Mouse (Mus musculus): ENCODE measurements around the gene Rint1. TPM values are rescaled to one million over a fixed set of nuclear protein-coding genes. Genes with fewer than 3 reads are reported as not detected.

Gene Rint1
- polyA plus RNA-seq (2012; rRNA removed), result 13.3 and 14.0 TPM in 2 replicates

DNA sequence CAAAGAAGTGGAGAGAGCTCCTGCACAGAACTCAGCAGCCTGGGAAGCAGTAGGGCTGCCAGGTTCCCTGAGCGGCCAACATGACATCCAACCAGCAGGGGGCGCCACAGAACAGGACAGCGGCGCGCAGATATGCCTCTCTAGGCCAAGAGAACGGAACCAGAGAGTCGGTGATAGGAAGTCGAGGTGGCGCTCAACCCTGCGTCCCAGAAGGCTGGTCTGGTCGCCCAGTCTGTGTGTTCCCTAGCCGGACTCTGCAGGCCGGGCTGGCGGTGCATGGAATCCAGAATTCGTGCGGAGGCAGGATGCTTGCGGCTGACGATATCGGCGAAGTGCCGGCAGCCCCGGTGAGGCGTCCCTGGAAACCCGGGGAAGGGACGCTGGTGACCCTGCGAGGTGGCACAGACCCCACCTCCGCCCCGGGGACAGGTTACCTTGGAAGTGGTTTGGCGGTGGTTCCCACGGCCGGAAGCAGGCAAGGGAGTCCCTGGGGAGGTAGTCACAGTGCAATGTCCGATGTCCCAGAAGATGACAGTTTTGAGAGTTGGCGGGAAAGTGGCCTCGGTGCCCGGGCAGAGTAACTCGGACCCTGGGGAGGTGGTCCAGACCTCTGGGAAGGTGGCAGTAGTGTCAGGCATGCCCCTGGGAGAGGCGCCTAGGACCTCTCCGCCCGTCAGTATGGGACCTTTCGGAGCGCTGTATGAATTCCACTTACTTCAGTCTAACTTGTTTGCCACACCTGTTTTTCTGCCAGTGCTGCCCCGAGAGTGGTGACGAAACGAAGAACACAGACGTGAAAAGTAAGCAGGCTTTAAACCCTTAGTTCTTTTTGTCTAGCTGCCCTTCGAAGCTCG is at the start of gene Rint1:
Gene Rint1 (plus strand): TSS at position 176 of the 854 bp plus-strand sequence.
- Histone ChIP-seq H3K4me1 (ENCODE audit: control insufficient read depth, insufficient read depth, low read length) (no peaks in the 10 kb centered on the region; the same call in 1 of the 2 replicates), H3K27me3 (replicated peaks; ENCODE audit: control insufficient read depth, insufficient read depth, low read length) (no peaks in the 10 kb centered on the region), H3K4me3 (ENCODE audit: insufficient read depth, low read depth, low read length) (peak within 1 kb of the TSS; percentile 69), H3K27ac (ENCODE audit: insufficient read depth, low read depth, low read length) (peak within 1 kb of the TSS; percentile 50), H3K36me3 (ENCODE audit: control insufficient read depth, insufficient read depth, low read length) (no peaks in the 10 kb centered on the region)
- peak; percentile 96 for DNase-seq
- TF ChIP-seq CTCF (conservative IDR thresholded peaks at IDR 0.05; ENCODE audit: insufficient read depth, insufficient read length, low read depth, low read length) (peak; percentile 96), POLR2A (IDR thresholded peaks at IDR 0.05; ENCODE audit: low read depth, low read length) (peak; percentile 92)
- 2% methylated on average over 47 of the region's 47 CpGs for WGBS

DNA sequence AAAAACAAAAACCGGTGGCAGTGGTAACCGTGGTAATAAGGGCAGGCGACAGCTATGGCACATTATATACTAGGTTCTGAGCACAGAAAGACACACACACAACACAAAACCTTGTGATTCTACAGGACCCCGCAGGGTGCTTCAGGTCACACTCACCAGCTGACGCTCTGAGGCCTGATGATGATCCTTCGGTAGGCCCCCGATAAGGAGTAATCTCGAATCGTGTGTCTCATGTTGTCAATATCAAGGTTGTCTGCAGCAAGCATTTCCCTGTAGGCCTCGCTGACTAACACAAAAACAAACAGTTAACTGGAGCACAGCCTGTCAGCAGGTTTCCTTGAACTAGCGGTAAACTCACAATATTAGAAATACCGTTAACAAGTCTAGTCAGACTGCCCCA is 44.2 kb upstream of the Rint1 start:
- Histone ChIP-seq H3K4me1 (ENCODE audit: control insufficient read depth, insufficient read depth, low read length) (no peaks in the 10 kb centered on the region), H3K27ac (ENCODE audit: insufficient read depth, low read depth, low read length) (no peak overlapping the region), H3K4me3 (ENCODE audit: insufficient read depth, low read depth, low read length) (no peak overlapping the region), H3K36me3 (ENCODE audit: control insufficient read depth, insufficient read depth, low read length) (no peaks in the 10 kb centered on the region), H3K27me3 (replicated peaks; ENCODE audit: control insufficient read depth, insufficient read depth, low read length) (no peaks in the 10 kb centered on the region)
- WGBS, result 96% methylated on average over 12 of the region's 12 CpGs
- no peak for DNase-seq
- no peak for TF ChIP-seq POLR2A (IDR thresholded peaks at IDR 0.05; ENCODE audit: low read depth, low read length)
- no peak for TF ChIP-seq CTCF (conservative IDR thresholded peaks at IDR 0.05; ENCODE audit: insufficient read depth, insufficient read length, low read depth, low read length)

DNA sequence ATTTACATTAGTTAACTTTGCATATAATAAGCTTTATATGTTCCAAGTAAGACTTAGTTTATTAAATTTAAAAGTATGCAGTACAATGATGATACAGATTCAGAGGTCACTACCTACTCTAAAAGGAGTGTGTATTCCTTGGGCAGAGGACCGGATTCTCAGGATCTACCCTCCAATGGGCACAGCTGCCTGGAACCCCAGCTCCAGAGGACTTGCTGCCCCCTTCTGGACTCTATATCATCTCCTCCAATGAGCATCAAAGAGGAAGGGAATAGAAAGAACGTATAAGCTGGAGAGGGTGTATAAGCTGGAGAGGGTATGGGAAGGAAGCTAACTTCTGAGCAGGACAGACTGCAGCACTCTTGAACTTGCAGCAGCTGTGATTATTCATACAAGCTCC is 37.6 kb upstream of the Rint1 start:
- Histone ChIP-seq H3K4me3 (ENCODE audit: insufficient read depth, low read depth, low read length) (no peak overlapping the region), H3K4me1 (ENCODE audit: control insufficient read depth, insufficient read depth, low read length) (no peaks in the 10 kb centered on the region), H3K27me3 (replicated peaks; ENCODE audit: control insufficient read depth, insufficient read depth, low read length) (no peaks in the 10 kb centered on the region), H3K36me3 (ENCODE audit: control insufficient read depth, insufficient read depth, low read length) (no peaks in the 10 kb centered on the region), H3K27ac (ENCODE audit: insufficient read depth, low read depth, low read length) (no peak overlapping the region)
- 0 out of 2 replicates have a peak, but pooled peaks have one; percentile 11 for TF ChIP-seq CTCF (conservative IDR thresholded peaks at IDR 0.05; ENCODE audit: insufficient read depth, insufficient read length, low read depth, low read length)
- TF ChIP-seq POLR2A (IDR thresholded peaks at IDR 0.05; ENCODE audit: low read depth, low read length), result no peak
- DNase-seq, result no peak
- WGBS, result 70% methylated on average over 2 of the region's 2 CpGs

DNA sequence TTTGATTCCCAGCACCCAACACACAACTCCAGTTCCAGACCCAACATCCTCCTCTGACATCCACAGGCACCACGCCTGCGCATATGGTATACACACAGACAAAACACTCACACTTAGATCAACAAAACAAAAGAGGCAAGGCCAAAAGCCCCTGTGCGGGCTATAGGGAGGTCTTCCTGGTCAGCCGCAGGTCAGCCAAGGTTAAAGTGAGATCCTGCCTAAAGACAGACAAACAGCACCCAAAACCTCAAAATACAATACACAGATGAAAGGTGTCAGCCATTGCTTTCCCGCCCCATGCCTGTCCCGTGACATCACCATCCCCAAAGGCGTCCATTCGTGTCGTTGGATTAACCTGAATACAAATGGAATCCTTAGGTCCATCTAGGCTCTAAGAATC is 31.9 kb upstream of the Rint1 start:
- TF ChIP-seq CTCF (conservative IDR thresholded peaks at IDR 0.05; ENCODE audit: insufficient read depth, insufficient read length, low read depth, low read length) (no peak), POLR2A (IDR thresholded peaks at IDR 0.05; ENCODE audit: low read depth, low read length) (no peak)
- no peaks in the 10 kb centered on the region for H3K4me1 ChIP-seq (ENCODE audit: control insufficient read depth, insufficient read depth, low read length)
- no peaks in the 10 kb centered on the region for H3K27me3 ChIP-seq (replicated peaks; ENCODE audit: control insufficient read depth, insufficient read depth, low read length)
- no peak for DNase-seq
- H3K4me3 ChIP-seq (ENCODE audit: insufficient read depth, low read depth, low read length), result no peak overlapping the region
- no peaks in the 10 kb centered on the region; the same call in 1 of the 2 replicates for H3K36me3 ChIP-seq (ENCODE audit: control insufficient read depth, insufficient read depth, low read length)
- 96% methylated on average over 9 of the region's 9 CpGs for WGBS
- no peak overlapping the region for H3K27ac ChIP-seq (ENCODE audit: insufficient read depth, low read depth, low read length)

DNA sequence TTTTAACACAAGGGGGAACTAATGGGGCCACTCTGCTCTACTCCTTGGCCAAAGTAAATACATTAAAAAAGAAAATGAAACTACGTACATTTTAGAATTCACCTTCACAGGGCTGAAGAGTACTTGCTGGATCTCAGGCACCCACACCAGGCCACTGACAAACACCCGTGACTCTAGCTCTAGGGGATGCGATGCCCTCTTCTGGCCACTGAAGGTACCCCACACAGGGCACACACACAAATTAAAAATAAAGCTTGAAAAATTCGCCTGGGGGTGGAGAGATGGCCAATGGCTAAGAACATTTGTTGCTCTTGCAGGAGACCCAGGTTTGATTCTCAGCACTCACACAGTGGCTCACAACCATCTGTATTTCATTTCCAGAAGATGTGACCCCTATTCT is 31.1 kb upstream of the Rint1 start:
- Histone ChIP-seq H3K27ac (ENCODE audit: insufficient read depth, low read depth, low read length) (no peak overlapping the region), H3K27me3 (replicated peaks; ENCODE audit: control insufficient read depth, insufficient read depth, low read length) (no peaks in the 10 kb centered on the region), H3K4me1 (ENCODE audit: control insufficient read depth, insufficient read depth, low read length) (no peaks in the 10 kb centered on the region), H3K36me3 (ENCODE audit: control insufficient read depth, insufficient read depth, low read length) (no peaks in the 10 kb centered on the region; the same call in 1 of the 2 replicates), H3K4me3 (ENCODE audit: insufficient read depth, low read depth, low read length) (no peak overlapping the region)
- TF ChIP-seq POLR2A (IDR thresholded peaks at IDR 0.05; ENCODE audit: low read depth, low read length) (no peak), CTCF (conservative IDR thresholded peaks at IDR 0.05; ENCODE audit: insufficient read depth, insufficient read length, low read depth, low read length) (no peak)
- 98% methylated on average over 4 of the region's 4 CpGs for WGBS
- DNase-seq, result no peak

DNA sequence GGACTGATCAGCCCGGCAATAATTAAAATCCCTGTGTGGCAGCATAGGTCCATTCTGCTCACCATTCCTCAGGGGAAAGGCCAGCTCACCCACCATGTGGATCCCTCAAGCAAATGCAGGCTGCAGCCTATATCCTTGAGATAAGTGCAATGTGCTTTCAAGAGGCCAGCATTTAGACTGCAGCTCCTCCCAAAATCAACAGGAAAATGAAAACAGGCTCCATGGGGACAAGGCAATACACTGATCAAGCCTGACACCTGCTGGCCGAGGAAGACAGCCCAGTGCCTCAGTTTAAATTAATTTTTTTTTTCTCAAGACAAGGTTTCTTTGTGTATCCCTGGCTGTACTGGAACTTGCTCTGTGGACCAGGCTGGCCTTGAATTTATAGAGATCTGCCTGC is 28.9 kb upstream of the Rint1 start:
- no peaks in the 10 kb centered on the region; the same call in none of the 2 replicates for H3K36me3 ChIP-seq (ENCODE audit: control insufficient read depth, insufficient read depth, low read length)
- H3K27ac ChIP-seq (ENCODE audit: insufficient read depth, low read depth, low read length), result no peak overlapping the region
- H3K27me3 ChIP-seq (replicated peaks; ENCODE audit: control insufficient read depth, insufficient read depth, low read length), result no peaks in the 10 kb centered on the region
- 30% methylated on average over 2 of the region's 2 CpGs for WGBS
- H3K4me1 ChIP-seq (ENCODE audit: control insufficient read depth, insufficient read depth, low read length), result no peaks in the 10 kb centered on the region
- DNase-seq, result peak; percentile 40
- peak; percentile 70 for TF ChIP-seq CTCF (conservative IDR thresholded peaks at IDR 0.05; ENCODE audit: insufficient read depth, insufficient read length, low read depth, low read length)
- no peak for TF ChIP-seq POLR2A (IDR thresholded peaks at IDR 0.05; ENCODE audit: low read depth, low read length)
- no peak overlapping the region for H3K4me3 ChIP-seq (ENCODE audit: insufficient read depth, low read depth, low read length)

DNA sequence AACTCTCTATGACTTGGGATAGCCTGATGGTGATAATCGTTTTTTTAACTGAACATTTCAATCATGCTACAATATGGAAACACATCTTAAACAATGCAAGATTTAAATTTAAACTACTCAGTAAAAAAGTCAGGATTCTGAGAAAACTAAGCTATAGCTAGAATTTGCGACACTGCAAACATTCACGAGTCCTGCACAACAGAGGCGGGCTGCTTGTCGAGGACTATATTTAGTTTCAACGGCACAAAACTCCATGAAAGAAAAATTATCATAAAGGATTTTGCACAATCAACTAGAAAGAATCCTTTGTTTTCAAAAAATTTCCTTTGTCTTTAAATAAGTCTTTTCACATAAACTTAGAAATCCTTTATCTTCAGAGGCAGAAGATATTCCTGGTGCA is 25.0 kb upstream of the Rint1 start:
- 95% methylated on average over 6 of the region's 6 CpGs for WGBS
- Histone ChIP-seq H3K27ac (ENCODE audit: insufficient read depth, low read depth, low read length) (no peak overlapping the region), H3K4me3 (ENCODE audit: insufficient read depth, low read depth, low read length) (no peak overlapping the region), H3K4me1 (ENCODE audit: control insufficient read depth, insufficient read depth, low read length) (no peaks in the 10 kb centered on the region), H3K27me3 (replicated peaks; ENCODE audit: control insufficient read depth, insufficient read depth, low read length) (no peaks in the 10 kb centered on the region), H3K36me3 (ENCODE audit: control insufficient read depth, insufficient read depth, low read length) (no peaks in the 10 kb centered on the region; the same call in 1 of the 2 replicates)
- TF ChIP-seq CTCF (conservative IDR thresholded peaks at IDR 0.05; ENCODE audit: insufficient read depth, insufficient read length, low read depth, low read length), result no peak
- no peak for TF ChIP-seq POLR2A (IDR thresholded peaks at IDR 0.05; ENCODE audit: low read depth, low read length)
- no peak for DNase-seq
